Mouse (Mus musculus): ENCODE results near the gene Hoxd4.

Hoxd4 gene

DNA sequence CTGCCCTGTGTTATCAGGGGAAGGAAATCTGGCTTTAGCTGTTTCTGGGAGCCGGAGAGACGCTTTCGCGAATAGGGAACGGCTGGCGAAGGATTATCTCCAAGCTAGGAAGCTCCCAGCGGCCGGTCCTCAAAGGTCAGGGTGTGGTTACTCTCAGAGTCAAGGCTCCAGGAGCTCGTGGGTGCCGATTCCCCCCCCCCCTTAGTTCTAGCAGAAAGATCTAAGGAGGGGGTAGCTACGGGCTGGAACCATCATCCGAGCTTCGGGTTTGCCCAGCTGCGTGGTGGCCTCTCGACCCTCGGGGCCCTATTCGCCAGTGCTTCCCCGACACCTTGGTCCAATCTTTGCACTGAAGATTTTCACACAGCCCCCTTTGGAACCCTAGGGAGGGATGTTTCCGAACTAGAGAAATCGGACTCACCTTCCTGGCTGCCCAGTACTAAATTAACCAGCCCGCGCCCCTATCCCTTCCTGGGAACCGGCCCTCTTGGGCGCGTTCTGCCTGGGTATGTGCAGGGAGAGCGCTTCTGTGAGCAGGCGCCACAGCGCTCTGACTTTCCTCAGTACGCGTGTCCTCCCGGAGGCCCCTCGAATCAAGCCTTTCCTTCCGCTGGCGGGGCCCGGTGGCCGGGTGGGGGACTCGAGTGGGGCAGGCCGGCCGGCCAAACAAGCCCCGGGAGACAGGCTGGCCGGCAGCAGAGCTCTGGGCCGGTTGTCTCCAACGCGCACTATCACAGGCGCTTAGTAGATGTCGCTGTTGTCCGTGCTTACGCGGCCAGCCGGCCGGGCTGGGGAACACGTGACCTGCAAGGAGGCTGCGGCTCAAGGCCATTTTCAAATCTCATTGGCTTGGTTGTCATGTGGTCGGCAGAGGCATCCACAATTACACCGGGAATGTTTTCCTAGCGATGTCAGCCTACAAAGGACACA lies 20.4 kb upstream of the Hoxd4 start, which contains the start of gene Hoxd10:
Gene Hoxd10, plus strand, starts transcription at position 903 of the 930 bp plus-strand sequence.
- in situ Hi-C loops (cut with MboI, MseI): loop anchor here (5.0 to 10.0 kb wide), 2 partner anchors 46 to 904 kb away; no protein-coding TSS in a partner anchor

DNA sequence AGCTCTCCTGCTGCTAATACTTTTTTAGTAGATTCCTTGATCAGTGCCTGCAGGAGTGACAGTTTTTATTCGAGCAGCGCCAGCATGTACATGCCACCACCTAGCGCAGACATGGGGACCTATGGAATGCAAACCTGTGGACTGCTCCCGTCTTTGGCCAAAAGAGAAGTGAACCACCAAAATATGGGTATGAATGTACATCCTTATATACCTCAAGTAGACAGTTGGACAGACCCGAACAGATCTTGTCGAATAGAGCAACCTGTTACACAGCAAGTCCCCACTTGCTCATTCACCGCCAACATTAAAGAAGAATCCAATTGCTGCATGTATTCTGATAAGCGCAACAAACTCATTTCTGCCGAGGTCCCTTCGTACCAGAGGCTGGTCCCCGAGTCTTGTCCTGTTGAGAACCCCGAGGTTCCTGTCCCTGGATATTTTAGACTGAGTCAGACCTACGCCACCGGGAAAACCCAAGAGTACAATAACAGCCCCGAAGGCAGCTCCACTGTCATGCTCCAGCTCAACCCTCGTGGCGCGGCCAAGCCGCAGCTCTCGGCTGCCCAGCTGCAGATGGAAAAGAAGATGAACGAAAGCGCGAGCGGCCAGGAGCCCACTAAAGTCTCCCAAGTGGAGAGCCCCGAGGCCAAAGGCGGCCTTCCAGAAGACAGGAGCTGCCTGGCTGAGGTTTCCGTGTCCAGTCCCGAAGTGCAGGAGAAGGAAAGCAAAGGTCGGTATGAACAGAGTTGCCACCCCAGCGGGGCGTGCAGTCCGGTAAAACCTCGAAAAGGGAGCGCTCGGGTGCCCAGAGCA lies 19.5 kb upstream of the Hoxd4 start:
- in situ Hi-C loops (cut with MboI, MseI): loop anchor here (5.0 to 10.0 kb wide), 2 partner anchors 45 to 903 kb away; no protein-coding TSS in a partner anchor

DNA sequence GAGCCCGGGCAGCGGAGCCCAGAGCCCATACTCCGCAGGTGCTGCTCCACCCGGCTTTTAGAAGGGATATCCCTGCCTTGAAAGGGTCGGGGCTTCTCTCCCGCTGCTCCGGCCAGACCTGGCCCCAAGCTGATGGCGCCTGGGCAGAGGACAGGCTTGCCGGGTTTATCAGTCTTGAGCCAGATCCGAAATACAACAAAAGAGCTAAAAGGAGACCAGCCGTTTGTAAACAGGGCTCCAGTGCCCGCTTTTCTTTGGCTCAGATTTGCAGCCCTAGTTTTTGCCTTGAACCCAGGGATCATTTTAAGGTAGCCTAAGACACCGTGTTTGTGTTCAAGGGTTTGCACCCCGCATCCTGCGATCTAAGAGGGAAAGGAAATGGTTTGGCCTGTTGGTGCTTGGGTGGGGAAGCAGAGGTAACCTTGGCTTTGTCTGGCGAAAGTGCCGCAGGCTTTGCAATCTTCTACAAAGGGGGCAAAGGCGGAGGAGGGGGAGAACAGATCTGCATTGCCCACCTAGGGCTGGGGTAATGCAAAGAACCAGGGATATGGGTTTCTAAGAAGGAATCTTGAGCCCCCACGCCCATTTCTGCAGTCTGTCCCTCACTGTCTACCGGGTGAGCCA lies 18.8 kb upstream of the Hoxd4 start:
- in situ Hi-C loops (cut with MboI, MseI): loop anchor here (5.0 to 10.0 kb wide), 2 partner anchors 44 to 902 kb away; no protein-coding TSS in a partner anchor

DNA sequence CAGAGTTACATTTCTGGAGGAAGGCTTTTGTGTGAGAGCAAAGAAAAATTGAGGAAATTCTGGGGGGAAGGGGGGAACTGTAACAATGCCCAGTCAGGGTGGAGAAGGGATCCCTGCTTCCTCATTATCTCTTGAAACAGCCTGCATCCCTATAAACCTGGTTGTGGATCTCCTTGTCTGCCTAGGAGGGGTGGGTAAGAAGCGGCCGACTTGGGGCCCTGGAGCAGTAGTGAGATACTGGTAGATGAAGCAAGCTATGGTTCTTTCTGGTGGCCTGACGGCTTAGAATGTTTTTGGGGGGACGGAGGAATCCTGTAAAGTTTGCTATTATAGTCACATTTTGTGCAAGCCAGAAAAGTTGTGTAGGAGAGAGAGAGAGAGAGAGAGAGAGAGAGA lies 18.3 kb upstream of the Hoxd4 start:
- in situ Hi-C loops (cut with MboI, MseI): loop anchor here (5.0 to 10.0 kb wide), 2 partner anchors 44 to 901 kb away; no protein-coding TSS in a partner anchor

DNA sequence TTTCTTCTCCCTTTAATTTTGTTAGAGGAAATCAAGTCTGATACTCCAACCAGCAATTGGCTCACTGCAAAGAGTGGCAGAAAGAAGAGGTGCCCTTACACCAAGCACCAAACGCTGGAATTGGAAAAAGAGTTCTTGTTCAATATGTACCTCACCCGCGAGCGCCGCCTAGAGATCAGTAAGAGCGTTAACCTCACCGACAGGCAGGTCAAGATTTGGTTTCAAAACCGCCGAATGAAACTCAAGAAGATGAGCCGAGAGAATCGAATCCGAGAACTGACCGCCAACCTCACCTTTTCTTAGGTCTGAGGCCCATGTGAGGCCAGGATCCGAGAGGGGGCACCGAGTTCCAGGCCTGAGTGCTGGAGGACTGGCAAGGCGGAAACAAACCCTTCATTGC lies 17.7 kb upstream of the Hoxd4 start:
- in situ Hi-C loops (cut with MboI, MseI): loop anchor here (5.0 to 10.0 kb wide), 2 partner anchors 43 to 901 kb away; no protein-coding TSS in a partner anchor

DNA sequence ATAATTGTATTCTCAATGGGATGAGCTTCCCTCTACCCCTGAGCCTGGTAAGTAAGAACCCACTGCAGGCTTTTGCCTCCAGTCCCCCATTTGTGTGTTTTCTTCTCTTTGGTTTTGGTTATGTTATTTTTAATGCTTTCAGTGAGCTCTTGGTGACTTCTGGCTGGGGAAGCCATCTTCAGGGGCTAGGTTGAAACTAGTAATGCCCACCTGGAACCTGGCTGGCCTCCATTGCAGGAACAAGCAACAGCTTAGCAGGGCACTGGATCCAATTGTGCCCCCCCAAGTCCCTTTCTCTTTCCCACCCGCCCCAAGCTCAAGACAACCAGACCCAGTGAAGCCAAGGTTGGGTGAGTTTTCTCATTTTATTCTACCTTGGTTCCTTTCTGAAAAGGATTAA lies 16.3 kb upstream of the Hoxd4 start:
- in situ Hi-C loops (cut with MboI, MseI): loop anchor here (10.0 kb wide), 1 partner anchor 899 kb away; no protein-coding TSS in a partner anchor

DNA sequence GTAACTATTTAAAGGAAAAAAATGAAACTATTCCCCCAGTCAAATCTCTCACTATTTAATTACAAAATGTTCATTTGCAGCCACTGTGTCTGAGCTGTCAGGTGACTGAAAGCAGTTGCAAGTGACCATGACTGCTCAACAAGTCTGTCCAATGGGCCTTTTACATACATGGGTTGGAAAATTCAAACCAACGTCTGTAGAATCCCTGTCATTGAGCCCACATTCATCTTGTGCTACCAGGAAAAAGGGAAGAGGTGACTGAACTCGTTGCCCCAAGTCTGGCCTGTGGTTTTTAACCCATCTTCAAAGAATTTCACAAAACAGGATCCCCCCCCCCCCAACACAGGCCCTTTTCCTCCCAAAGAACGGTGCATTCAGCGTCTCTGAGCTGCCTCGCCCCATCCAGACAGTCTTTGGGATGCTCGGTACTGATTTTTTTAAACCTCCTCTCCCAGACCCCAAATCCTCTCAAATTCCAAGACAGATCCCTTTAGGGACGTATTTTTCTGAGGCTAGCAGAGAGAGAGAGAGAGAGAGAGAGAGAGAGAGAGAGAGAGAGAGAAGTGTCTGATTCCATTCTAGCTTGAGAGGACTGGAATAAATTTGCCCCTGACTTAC lies 15.8 kb upstream of the Hoxd4 start:
- in situ Hi-C loops (cut with MboI, MseI): loop anchor here (10.0 kb wide), 1 partner anchor 899 kb away; no protein-coding TSS in a partner anchor

DNA sequence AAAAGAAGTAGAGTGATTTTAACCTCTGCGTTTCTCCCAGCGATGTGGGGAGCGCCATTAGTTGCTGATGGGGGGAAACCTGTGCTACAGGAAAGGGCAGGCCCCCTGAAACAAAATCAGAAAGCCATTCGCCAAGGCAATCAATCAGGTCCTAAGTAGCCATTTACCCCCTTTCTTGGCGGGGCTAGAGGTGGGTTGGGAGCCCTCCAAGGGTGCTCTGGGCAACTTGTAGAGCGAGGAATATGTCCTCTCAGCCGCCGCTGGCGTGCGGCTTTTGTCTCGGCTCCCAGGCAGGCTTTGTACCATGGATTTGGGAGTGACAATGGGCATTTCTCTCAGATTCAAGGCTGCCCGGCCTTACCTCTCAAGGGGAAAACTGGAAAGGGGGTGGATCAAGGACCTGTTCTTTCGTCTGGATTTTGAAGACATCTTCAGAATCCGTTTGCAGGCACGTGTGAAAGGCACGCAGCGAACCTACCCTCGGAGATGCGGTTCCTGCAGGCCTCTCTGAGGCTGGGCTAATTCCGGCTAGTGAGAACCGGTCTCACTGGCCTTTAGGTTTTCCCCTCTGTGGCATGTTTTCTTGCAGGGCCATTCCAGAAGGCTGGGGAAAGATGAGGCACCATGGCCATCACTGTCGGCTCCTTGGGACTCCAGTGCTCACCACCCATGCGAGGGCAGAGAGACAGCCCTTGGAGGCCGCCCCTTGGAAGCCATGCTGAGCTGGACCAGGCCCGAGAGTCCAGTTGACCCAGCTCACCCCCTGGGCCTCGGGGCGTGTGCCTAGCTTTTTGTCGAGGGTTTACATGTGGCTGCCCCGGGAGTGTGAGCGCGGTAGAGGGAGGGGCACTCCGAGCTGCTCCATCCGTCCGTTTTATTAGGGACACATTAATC lies 15.0 kb upstream of the Hoxd4 start:
- in situ Hi-C loops (cut with MboI, MseI): loop anchor here (10.0 kb wide), 1 partner anchor 898 kb away; no protein-coding TSS in a partner anchor

DNA sequence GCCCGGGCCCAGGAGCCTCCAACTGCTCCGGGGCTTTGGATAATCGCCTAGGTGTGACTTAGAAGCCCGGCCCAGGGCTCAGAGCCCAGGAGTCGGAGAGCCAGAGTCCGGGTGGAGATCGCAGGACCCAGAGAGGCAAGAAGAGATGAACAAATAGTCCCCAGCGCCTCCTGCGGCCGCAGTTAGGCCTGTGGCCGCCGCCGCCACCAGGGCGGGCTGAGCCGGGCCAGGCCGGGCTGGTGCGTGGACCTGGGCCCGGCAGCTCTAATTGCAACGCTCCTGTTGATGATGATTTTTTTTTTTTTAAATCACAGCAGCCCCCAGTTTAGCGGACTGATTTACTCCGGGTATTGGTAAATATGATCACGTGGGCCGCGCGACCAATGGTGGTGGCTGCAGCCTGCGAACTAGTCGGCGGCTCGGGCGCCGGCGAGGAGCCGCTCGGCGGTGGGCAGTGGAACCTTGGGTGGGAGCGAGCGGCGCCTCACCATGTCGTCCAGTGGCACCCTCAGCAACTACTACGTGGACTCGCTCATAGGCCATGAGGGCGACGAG lies 14.1 kb upstream of the Hoxd4 start, which contains the start of gene Hoxd9:
Gene Hoxd9, plus strand, starts transcription at position 161 of the 555 bp plus-strand sequence.
- in situ Hi-C loops (cut with MboI, MseI): loop anchor here (10.0 kb wide), 1 partner anchor 897 kb away; no protein-coding TSS in a partner anchor

DNA sequence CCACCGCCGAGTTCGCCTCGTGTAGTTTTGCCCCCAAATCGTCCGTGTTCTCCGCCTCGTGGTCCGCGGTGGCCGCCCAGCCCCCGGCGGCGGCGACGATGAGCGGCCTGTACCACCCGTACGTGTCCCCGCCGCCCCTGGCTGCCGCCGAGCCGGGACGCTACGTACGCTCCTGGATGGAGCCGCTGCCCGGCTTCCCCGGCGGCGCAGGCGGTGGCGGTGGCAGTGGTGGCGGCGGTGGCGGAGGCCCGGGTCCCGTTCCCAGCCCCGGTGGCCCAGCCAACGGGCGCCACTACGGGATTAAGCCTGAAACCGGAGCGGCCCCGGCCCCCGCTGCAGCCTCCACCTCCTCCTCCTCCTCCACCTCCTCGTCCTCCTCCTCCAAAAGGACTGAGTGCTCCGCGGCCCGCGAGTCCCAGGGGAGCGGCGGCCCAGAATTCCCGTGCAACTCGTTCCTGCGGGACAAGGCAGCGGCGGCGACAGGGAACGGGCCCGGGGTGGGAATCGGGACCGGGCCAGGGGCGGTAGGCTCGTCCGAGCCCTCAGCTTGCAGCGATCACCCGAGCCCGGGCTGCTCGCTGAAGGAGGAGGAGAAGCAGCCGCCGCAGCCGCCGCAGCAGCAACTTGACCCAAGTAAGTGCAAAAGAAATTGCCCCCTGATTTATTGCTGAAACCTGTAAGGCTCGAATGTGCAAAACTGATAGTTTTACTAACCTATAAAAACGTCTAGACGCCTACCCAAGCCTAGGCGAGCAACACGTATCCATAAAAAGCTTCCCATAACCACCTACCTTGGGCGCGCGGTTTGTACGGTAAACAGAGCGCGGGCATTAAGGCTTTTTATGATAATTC lies 13.3 kb upstream of the Hoxd4 start:
- in situ Hi-C loops (cut with MboI, MseI): loop anchor here (10.0 kb wide), 1 partner anchor 896 kb away; no protein-coding TSS in a partner anchor

DNA sequence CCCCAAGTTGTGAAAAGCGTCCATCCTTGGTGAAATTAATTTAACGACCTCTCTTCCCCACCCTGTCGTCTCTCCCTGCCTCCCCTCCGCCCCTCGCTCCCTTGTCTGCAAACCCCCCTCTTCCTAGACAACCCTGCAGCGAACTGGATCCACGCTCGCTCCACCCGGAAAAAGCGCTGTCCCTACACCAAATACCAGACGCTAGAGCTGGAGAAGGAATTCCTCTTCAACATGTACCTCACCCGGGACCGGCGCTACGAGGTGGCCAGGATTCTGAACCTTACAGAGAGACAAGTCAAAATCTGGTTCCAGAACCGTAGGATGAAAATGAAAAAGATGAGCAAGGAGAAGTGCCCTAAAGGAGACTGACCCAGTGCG lies 12.7 kb upstream of the Hoxd4 start:
- in situ Hi-C loops (cut with MboI, MseI): loop anchor here (10.0 kb wide), 1 partner anchor 896 kb away; no protein-coding TSS in a partner anchor

DNA sequence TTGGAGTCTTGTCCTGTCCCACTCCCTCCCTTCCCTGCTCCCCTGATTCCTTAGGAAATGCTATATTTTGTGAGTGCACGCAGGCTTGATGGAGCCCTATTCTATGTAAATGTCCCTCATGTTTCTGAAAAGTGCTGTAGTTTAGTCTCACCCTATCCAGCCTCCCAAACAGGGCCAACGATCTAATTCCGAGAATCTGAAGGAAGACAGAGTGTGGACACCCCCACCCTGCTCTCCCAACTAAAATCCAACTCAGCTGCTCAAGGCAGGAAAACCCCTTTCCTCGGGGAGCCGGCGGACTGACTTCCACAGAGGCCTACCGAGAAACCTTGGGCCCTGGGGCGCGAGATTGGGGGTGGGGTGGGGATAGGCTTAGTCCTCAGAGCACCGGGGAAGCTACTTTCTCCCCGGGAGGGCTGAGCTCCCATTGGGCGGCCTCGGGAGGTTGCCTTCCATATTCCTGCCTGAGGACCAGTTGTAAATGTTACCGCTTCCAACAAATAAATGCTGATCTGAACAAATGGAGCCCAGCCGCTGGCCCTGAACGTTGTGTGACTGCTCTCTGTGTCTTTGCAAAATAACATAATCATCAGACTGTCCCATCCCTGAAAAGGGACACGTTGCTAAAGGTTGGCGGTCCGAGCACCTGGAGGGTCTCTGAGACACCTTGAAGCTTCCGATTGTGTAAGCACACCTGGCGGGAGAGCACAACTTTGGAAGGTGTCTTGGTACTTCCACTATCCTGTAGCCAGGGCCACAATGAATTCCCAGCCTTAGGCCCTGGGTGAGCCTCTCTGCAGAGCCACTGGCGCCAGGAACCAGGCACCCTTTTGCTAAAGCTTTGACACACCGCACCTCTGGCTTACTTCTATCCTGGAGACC lies 11.8 kb upstream of the Hoxd4 start:
- in situ Hi-C loops (cut with MboI, MseI): loop anchor here (10.0 kb wide), 1 partner anchor 895 kb away; no protein-coding TSS in a partner anchor

DNA sequence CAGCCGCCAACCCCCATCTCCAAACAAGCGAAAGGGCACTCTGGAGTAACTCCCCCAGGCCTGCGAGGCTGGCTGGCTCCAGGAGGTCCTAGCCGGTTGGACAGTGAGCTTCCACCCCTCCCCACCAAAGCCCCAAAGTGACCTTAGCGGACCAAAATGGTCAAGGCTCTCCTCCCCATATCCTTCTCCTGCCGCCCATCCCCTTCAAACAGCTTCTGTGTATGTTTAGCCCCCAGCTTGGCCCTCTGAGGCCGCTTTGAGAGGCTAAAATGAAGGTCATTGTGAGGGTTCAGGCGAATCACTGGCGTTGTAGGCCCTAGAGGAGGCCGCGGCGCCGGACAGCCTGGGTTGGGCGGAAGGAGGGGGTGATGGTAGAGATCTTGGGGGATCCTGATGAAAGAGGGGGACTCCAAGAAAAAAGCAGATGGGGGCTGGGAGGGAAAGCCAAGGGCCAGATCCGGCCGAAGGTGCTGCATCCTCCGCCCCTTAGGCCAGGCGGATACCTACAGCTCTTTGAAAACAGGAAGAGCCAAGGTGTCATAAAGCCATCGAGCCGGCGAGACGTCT lies 11.1 kb upstream of the Hoxd4 start:
- in situ Hi-C loops (cut with MboI, MseI): no loop called here

DNA sequence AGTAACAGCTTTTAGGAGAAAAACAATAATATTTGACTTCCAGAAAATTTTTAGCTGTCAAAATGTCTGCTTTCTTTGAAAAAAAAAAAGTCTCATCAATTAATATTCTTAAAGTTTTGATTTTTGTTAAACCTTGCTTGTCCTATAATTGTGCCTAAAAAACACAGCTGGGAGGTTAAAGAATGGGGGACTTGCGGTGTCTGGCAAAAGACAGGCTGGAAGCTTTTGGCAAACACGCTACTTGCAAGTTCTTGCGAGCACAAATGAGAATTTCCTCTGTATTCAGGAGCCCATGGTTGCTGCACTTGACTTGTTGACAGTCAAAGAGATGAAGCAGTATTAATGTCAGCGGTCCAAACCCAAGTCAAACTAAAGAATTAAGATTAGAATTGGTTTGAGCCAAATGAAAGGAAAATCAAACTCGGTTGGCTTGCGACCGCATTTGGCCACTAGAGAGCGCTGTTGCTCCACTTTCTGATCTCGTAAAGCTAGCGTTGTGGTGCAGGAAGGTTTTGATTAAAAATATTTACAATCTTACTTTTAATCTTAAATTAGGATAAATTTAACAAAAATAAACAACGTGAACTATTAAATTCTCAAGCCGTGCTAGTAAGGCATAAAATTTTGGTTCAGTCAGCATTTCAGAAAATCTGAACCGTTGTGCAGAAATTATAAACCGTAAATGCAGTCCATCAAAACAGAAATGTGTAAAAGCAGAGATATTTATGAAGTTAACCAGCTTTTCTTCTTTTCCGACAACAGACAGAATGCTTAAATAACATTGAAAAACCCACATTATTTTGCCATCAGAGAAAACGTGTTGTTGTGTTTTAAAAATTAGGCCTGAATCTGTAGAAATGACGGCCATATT lies 9.5 kb upstream of the Hoxd4 start:
- in situ Hi-C loops (cut with MboI, MseI): no loop called here

DNA sequence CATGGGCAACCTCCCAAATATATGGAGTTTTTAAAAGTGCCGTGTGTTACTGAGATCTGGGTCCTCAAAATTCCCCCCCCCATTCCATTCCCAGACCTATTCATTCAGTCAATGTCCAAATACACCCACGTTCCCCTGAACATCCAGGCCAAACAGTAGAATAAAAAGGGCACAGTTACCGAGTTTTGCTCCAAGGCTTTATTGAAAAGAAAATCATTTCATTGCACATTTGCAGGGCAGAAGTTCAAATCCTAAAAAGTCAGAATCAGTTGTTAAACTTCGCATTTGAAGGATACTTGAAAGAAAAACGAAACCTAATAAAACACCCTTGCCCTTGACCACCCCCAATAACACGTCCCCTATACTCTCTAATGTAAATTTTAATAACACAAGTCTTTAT lies 8.9 kb upstream of the Hoxd4 start:
- in situ Hi-C loops (cut with MboI, MseI): no loop called here

DNA sequence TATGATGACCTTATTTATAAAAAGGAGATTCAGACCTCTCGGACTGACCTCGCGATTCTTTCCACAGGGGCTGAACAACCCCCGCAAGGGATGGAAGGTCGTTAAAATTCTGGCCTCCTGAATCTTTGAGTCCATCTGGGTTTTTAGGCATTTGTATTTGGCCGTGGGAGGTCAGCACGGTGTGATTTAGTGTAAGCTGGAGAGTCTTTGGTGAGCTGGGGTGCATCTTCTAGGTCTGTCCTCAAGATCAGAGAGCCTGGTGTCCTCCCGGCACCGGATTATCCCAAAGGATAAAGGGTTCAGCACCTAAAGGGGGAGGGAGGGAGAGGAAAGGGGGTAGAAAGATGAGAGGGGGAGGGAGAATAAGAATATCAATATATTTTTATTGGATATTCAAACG lies 8.4 kb upstream of the Hoxd4 start:
- in situ Hi-C loops (cut with MboI, MseI): no loop called here
